Mouse (Mus musculus): ENCODE results near the gene Dscaml1. TPM values are rescaled to one million over a fixed set of nuclear protein-coding genes. Genes with fewer than 3 reads are reported as not detected.
A peak's percentile ranks its signal among the peaks of the same experiment; 100 is the strongest.

Dscaml1 gene
- total RNA-seq, 2 experiments from 2014 or later, result 35.7 to 38.0 TPM

- no peak for DNase-seq (ENCODE audit: extremely low spot score in 1 of 2, low spot score in 2 of 2)
- intact Hi-C loops (cut with DNase I), result loop anchor here (5.0 to 10.0 kb wide), 2 partner anchors 342 to 425 kb away; partner anchors contain the start of gene Bace1
Observed at GRCm38 (mm10) chr9:45410193-45410592, 16.2 kb upstream of the Dscaml1 start.

- DNase-seq (ENCODE audit: extremely low spot score in 1 of 2, low spot score in 2 of 2), result no peak
- intact Hi-C loops (cut with DNase I), result loop anchor here (5.0 to 10.0 kb wide), 2 partner anchors 342 to 424 kb away; partner anchors contain the start of gene Bace1
Observed at GRCm38 (mm10) chr9:45410614-45411013, 15.8 kb upstream of the Dscaml1 start.

GRCm38 (mm10) chr9:45411111-45411510 is 15.3 kb upstream of the Dscaml1 start:
- DNase-seq (ENCODE audit: extremely low spot score in 1 of 2, low spot score in 2 of 2), result no peak
- intact Hi-C loops (cut with DNase I), result loop anchor here (5.0 to 10.0 kb wide), 2 partner anchors 341 to 424 kb away; partner anchors contain the start of gene Bace1

DNA sequence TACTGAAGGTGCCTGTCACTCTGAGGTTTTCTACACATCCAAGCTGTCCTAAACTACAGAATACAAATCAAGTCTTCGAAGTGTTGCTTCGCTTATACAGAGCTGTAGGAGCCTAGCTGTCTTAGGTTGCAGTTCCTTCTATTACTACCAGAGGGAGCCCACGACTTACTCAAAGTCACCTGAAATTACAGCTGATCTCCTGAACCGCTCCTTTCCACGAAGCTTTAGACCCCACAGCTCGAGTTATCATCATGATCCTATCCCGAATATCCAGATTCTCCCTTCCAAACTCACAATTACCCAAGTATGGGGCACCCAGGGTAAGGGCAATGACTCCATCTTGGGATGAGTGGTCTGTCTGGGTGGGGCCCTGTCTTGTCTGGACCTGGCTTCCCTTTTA is 14.6 kb upstream of the Dscaml1 start:
- no peak for DNase-seq (ENCODE audit: extremely low spot score in 1 of 2, low spot score in 2 of 2)
- intact Hi-C loops (cut with DNase I), result loop anchor here (5.0 to 10.0 kb wide), 2 partner anchors 340 to 423 kb away; partner anchors contain the start of gene Bace1

- intact Hi-C loops (cut with DNase I), result loop anchor here (5.0 to 10.0 kb wide), 2 partner anchors 340 to 423 kb away; partner anchors contain the start of gene Bace1
- DNase-seq (ENCODE audit: extremely low spot score in 1 of 2, low spot score in 2 of 2), result peak; percentile 80 to 91
Observed at GRCm38 (mm10) chr9:45412287-45412686, 14.1 kb upstream of the Dscaml1 start.

GRCm38 (mm10) chr9:45412700-45413477 is 13.5 kb upstream of the Dscaml1 start:
- no peak for DNase-seq (ENCODE audit: extremely low spot score in 1 of 2, low spot score in 2 of 2)
- intact Hi-C loops (cut with DNase I), result loop anchor here (5.0 to 10.0 kb wide), 2 partner anchors 339 to 422 kb away; partner anchors contain the start of gene Bace1

DNA sequence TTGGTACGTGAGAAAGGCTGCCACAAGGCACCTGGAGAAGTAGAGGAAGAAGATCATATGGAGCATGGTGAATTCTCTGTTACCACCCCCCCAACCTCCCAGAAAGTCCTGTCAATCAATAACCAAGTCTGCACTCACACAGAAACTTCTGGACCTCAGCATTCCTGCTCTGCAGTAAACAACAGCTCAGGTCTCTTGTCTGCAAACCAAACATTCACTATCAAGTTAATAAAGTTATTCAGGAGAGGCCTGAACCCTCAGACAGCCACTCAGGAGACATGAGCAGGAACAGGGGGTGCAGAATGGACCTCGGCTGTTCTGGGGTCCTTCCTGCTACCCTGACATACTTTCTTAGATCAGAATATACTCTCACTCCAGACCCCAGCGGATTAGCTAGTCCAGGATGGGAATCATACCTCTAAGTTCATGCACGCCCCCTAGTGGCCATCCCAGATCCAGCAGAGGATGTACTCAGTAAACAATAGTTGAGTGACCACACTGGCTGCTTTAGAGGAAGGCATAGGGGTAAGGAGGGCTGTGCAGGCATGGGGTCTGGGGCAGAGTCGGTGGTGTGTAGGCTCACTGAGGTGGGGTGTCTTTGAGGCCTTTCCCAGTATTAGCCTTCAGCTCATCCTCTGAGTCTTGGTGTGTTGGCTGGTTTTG is 12.8 kb upstream of the Dscaml1 start:
- intact Hi-C loops (cut with DNase I), result loop anchor here (5.0 to 10.0 kb wide), 2 partner anchors 339 to 421 kb away; partner anchors contain the start of gene Bace1
- peak in 1 of 2 experiments; percentile 61 for DNase-seq (ENCODE audit: extremely low spot score in 1 of 2, low spot score in 2 of 2)

DNA sequence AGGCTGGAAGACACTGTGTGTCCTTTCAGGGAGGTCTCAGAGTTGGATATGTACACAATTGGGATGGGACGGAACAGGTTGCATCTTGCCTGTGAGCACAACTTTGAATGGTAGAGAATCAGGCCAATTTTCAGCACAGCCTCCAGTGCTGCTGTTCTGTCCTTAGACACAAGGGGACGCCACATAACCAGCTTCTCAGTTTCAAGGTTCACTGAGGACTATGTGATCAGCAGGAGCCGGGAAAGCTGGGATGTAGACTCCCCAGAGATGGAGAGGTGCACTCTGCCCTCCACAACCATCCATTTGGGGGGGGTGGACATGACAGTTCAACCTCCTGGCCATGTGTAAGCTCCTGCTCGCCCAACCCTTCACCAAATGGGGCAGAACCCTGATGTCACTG is 10.5 kb upstream of the Dscaml1 start:
- intact Hi-C loops (cut with DNase I), result loop anchor here (10.0 kb wide), 1 partner anchor 419 kb away; the partner anchor contains the start of gene Bace1
- DNase-seq (ENCODE audit: extremely low spot score in 1 of 2, low spot score in 2 of 2), result peak; percentile 69 to 76

DNA sequence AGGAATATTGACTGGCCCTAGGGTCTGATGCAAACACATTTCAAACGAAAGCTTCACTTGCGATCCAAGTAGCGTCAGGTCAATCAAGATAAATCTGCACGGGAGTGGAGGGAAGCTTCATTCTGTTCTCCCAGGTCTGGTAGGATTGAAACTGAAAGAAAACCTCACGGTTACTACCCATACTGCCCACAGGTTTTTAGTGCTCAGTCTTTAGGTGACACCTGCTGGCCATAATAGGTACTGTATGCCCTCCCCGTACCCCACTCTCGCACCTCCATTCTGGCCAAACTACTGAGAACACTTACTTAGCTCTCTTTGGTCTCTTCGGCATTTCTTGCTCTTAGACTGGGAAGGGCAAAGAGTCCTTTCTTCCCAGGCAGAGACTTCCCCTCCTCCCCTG is 9.2 kb upstream of the Dscaml1 start:
- intact Hi-C loops (cut with DNase I), result loop anchor here (10.0 kb wide), 1 partner anchor 418 kb away; the partner anchor contains the start of gene Bace1
- peak in 1 of 2 experiments; percentile 54 for DNase-seq (ENCODE audit: extremely low spot score in 1 of 2, low spot score in 2 of 2)

- intact Hi-C loops (cut with DNase I), result loop anchor here (10.0 kb wide), 1 partner anchor 417 kb away; the partner anchor contains the start of gene Bace1
- no peak for DNase-seq (ENCODE audit: extremely low spot score in 1 of 2, low spot score in 2 of 2)
Observed at GRCm38 (mm10) chr9:45418252-45418651, 8.2 kb upstream of the Dscaml1 start.

GRCm38 (mm10) chr9:45421209-45421608 is 5.2 kb upstream of the Dscaml1 start:
- intact Hi-C loops (cut with DNase I), result no loop called here
- DNase-seq (ENCODE audit: extremely low spot score in 1 of 2, low spot score in 2 of 2), result no peak

- DNase-seq (ENCODE audit: extremely low spot score in 1 of 2, low spot score in 2 of 2), result no peak
- intact Hi-C loops (cut with DNase I), result no loop called here
Observed at GRCm38 (mm10) chr9:45422761-45423298, 3.6 kb upstream of the Dscaml1 start.

- intact Hi-C loops (cut with DNase I), result no loop called here
- no peak for DNase-seq (ENCODE audit: extremely low spot score in 1 of 2, low spot score in 2 of 2)
Observed at GRCm38 (mm10) chr9:45429392-45429791, 3.0 kb downstream of the Dscaml1 start.

GRCm38 (mm10) chr9:45429951-45430697 is 3.7 kb downstream of the Dscaml1 start:
- intact Hi-C loops (cut with DNase I), result loop anchor here (10.0 kb wide), 1 partner anchor 155 kb away; no protein-coding TSS in a partner anchor
- DNase-seq (ENCODE audit: extremely low spot score in 1 of 2, low spot score in 2 of 2), result peak in 1 of 2 experiments; percentile 75

- DNase-seq (ENCODE audit: extremely low spot score in 1 of 2, low spot score in 2 of 2), result peak in 1 of 2 experiments; percentile 48
- intact Hi-C loops (cut with DNase I), result loop anchor here (10.0 kb wide), 1 partner anchor 154 kb away; no protein-coding TSS in a partner anchor
Observed at GRCm38 (mm10) chr9:45430698-45430959, 4.2 kb downstream of the Dscaml1 start.

DNA sequence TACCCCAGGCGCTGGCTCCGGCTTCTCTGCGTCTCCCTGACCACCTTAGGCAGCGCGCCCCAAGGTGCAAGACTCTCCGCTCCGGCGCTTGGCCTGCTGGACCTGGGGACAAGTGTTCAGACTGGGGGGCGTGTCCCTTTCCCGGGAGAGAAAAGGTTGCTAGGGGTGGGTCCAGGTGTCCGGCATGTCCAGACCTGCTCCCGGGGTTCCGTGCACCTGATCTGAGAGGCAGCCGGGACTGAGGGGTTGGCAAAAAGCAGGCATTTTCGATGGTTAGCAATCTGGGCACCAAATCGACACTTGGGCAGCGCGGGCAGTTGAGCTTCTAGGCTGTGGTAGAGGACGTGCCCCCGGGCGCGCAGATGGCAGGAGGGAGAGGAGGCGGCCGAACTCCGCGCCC is 4.7 kb downstream of the Dscaml1 start:
- intact Hi-C loops (cut with DNase I), result loop anchor here (10.0 kb wide), 1 partner anchor 154 kb away; no protein-coding TSS in a partner anchor
- peak in 1 of 2 experiments; percentile 45 for DNase-seq (ENCODE audit: extremely low spot score in 1 of 2, low spot score in 2 of 2)

DNA sequence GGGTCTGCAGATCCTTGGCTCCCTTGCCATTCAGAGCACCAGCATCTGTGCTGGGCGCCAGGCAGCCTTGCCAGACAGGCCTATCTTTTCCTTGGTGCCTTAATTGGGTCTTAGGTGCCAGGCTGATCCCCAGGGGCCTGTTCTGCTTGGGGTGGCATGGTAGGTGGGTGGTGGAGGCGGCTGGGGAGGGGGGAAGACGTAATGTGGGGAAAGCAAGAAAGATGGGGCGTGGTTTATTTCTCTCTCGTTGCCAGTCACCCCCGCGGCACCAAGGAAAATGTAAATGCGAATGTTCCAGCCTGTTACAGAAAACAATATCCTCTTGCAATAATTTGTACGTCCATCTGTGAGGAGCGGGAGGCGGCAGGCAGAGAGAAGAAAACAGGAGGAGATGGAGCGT is 6.2 kb downstream of the Dscaml1 start:
- DNase-seq (ENCODE audit: extremely low spot score in 1 of 2, low spot score in 2 of 2), result peak in 1 of 2 experiments; percentile 50
- intact Hi-C loops (cut with DNase I), result loop anchor here (10.0 kb wide), 1 partner anchor 152 kb away; no protein-coding TSS in a partner anchor

GRCm38 (mm10) chr9:45433119-45433518 is 6.7 kb downstream of the Dscaml1 start:
- DNase-seq (ENCODE audit: extremely low spot score in 1 of 2, low spot score in 2 of 2), result no peak
- intact Hi-C loops (cut with DNase I), result loop anchor here (10.0 kb wide), 1 partner anchor 152 kb away; no protein-coding TSS in a partner anchor
